Mouse (Mus musculus): ENCODE data around the gene Adap2.

- TF ChIP-seq CTCF (IDR thresholded peaks at IDR 0.05; ENCODE audit: insufficient read depth, low read depth, low read length): no peak
- TF ChIP-seq POLR2A (IDR thresholded peaks at IDR 0.05; ENCODE audit: insufficient read depth, low read depth, low read length): no peak
These were observed 29.9 kb downstream of the Adap2 start, which contains the start of gene Rnf135 for GRCm38 (mm10) chr11:80183705-80184255.
